Mouse (Mus musculus) G1E (cell line): ENCODE data around the gene Rpl3l. TPM values are rescaled to one million over a fixed set of nuclear protein-coding genes. Genes with fewer than 3 reads are reported as not detected.
A peak's percentile ranks its signal among the peaks of the same experiment; 100 is the strongest.

Source experiments
- ATAC-seq: 2 replicates; pipeline ENCODE4 v1.8.0; 2016; ENCODE audit warnings: mild to moderate bottlenecking; ENCODE audit not compliant: insufficient number of reproducible peaks, poor library complexity, low FRiP score, severe bottlenecking; ENCODE audit errors: extremely low read depth
- DNase-seq: peaks from one replicate; pipeline ENCODE4 v3.0.0; 2012; ENCODE audit warnings: low spot score
- H3K27me3 ChIP-seq: 2 replicates; pipeline ENCODE4 v1.6.1; 2012; ENCODE audit warnings: mild to moderate bottlenecking, low read length, inconsistent platforms; ENCODE audit not compliant: insufficient read depth
- H3K36me3 ChIP-seq: replicated peaks from 2 replicates; pipeline ENCODE3; 2012; ENCODE audit warnings: mild to moderate bottlenecking, inconsistent platforms
- H3K4me1 ChIP-seq: 2 replicates; pipeline ENCODE4 v1.6.1; 2012; ENCODE audit warnings: low read depth, low read length, inconsistent platforms, mixed read lengths; ENCODE audit not compliant: insufficient read depth
- H3K4me3 ChIP-seq: 2 replicates; pipeline ENCODE4 v1.5.1; 2012; ENCODE audit warnings: low read depth, mild to moderate bottlenecking, inconsistent platforms, low read length, moderate library complexity, mixed read lengths
- H3K9me3 ChIP-seq: replicated peaks from 2 replicates; pipeline ENCODE4 v1.6.1; 2012; ENCODE audit warnings: inconsistent platforms
- CTCF ChIP-seq: IDR thresholded peaks from 2 replicates; pipeline ENCODE4 v1.5.1; 2012; ENCODE audit warnings: low read depth, low read length, inconsistent platforms, mixed read lengths
- GATA1 ChIP-seq: IDR thresholded peaks from 2 replicates; pipeline ENCODE4 v1.6.1; 2012; ENCODE audit warnings: borderline replicate concordance, low read length, inconsistent platforms, mixed read lengths
- GATA2 ChIP-seq: IDR thresholded peaks from 2 replicates; pipeline ENCODE4 v1.6.1; 2012; ENCODE audit warnings: low read depth, low read length, inconsistent platforms, borderline replicate concordance
- POLR2AphosphoS5 ChIP-seq: IDR thresholded peaks from 2 replicates; pipeline ENCODE4 v1.6.1; 2012; ENCODE audit warnings: low read depth, low read length, inconsistent platforms; ENCODE audit not compliant: insufficient replicate concordance
- TAL1 ChIP-seq: conservative IDR thresholded peaks from 2 replicates; pipeline ENCODE4 v1.6.1; 2012; ENCODE audit warnings: low read depth, low read length, inconsistent platforms, mixed read lengths
- polyA plus RNA-seq: library from polyadenylated mRNA; stranded (reverse); fragments of >175 nt; gene quantifications from 2 replicates; pipeline ENCODE4 v1.2.3, GENCODE M21; 2012
- total RNA-seq, 2 experiments: library from RNA; stranded (forward) in 1 of 2; stranded (reverse) in 1 of 2; fragments of 200-1000 nt in 1 of 2; fragments of >200 nt in 1 of 2; fragmentation: Nextera tagmentation in 1 of 2; gene quantifications; 2 replicates each; pipeline ENCODE4 v1.2.3; 2014 to 2017

Rpl3l gene
- total and polyA plus RNA-seq, 3 experiments, result not detected

- peak overlapping the region; percentile 75; the same call in 1 of the 2 replicates for H3K4me3 ChIP-seq
- ATAC-seq (no peak), DNase-seq (no peak)
- no peaks in the 10 kb centered on the region for H3K27me3 ChIP-seq
- TF ChIP-seq CTCF (no peak), GATA1 (no peak), TAL1 (no peak), GATA2 (no peak)
- H3K4me1 ChIP-seq, result peaks cover 31% of the 10 kb centered on the region
- no peaks in the 10 kb centered on the region for H3K9me3 ChIP-seq
- peaks cover 55% of the 10 kb centered on the region for H3K36me3 ChIP-seq
Observed at GRCm38 (mm10) chr17:24705821-24706220, 21.8 kb upstream of the Rpl3l start.

GRCm38 (mm10) chr17:24706982-24707800 lies 20.4 kb upstream of the Rpl3l start, which contains the start of gene Tbl3:
Tbl3 (minus strand) TSS chr17:24707660.
- DNase-seq (peak; percentile 92), ATAC-seq (peak; percentile 68)
- peak within 1 kb of the TSS; percentile 75 for H3K4me3 ChIP-seq
- peaks cover 31% of the 10 kb centered on the region for H3K4me1 ChIP-seq
- peaks cover 42% of the 10 kb centered on the region for H3K36me3 ChIP-seq
- H3K9me3 ChIP-seq, result no peaks in the 10 kb centered on the region
- H3K27me3 ChIP-seq, result no peaks in the 10 kb centered on the region
- TF ChIP-seq GATA2, result no peak
- TF ChIP-seq TAL1, result no peak
- no peak for TF ChIP-seq POLR2AphosphoS5
- no peak for TF ChIP-seq GATA1

- H3K9me3 ChIP-seq, result no peaks in the 10 kb centered on the region
- TF ChIP-seq CTCF (no peak), POLR2AphosphoS5 (no peak), GATA1 (no peak), TAL1 (no peak), GATA2 (no peak)
- H3K36me3 ChIP-seq, result peaks cover 34% of the 10 kb centered on the region
- DNase-seq, result no peak
- peaks cover 30% of the 10 kb centered on the region for H3K4me1 ChIP-seq
- H3K4me3 ChIP-seq, result peak overlapping the region; percentile 75
- no peaks in the 10 kb centered on the region for H3K27me3 ChIP-seq
- no peak for ATAC-seq
Observed at GRCm38 (mm10) chr17:24707801-24708425, 19.7 kb upstream of the Rpl3l start.

- ATAC-seq (no peak), DNase-seq (no peak)
- TF ChIP-seq GATA1, result no peak
- no peak for TF ChIP-seq GATA2
- TF ChIP-seq CTCF, result no peak
- no peak for TF ChIP-seq POLR2AphosphoS5
- TF ChIP-seq TAL1, result no peak
- no peaks in the 10 kb centered on the region for H3K27me3 ChIP-seq
- peaks cover 28% of the 10 kb centered on the region for H3K4me1 ChIP-seq
- H3K4me3 ChIP-seq, result no peak overlapping the region
- H3K9me3 ChIP-seq, result no peaks in the 10 kb centered on the region
- peaks cover 30% of the 10 kb centered on the region for H3K36me3 ChIP-seq
Observed at GRCm38 (mm10) chr17:24708646-24709045, 19.0 kb upstream of the Rpl3l start.

GRCm38 (mm10) chr17:24715556-24715955 lies 12.1 kb upstream of the Rpl3l start:
- Histone ChIP-seq H3K27me3 (no peaks in the 10 kb centered on the region; the same call in 1 of the 2 replicates), H3K4me1 (peaks cover 14% of the 10 kb centered on the region), H3K36me3 (peaks cover 41% of the 10 kb centered on the region), H3K4me3 (no peak overlapping the region), H3K9me3 (no peaks in the 10 kb centered on the region)
- no peak for TF ChIP-seq GATA2
- TF ChIP-seq GATA1, result no peak
- TF ChIP-seq POLR2AphosphoS5, result no peak
- TF ChIP-seq TAL1, result no peak
- TF ChIP-seq CTCF, result no peak
- DNase-seq (no peak), ATAC-seq (no peak)

GRCm38 (mm10) chr17:24716166-24716682 lies 11.4 kb upstream of the Rpl3l start:
- ATAC-seq (no peak), DNase-seq (no peak)
- Histone ChIP-seq H3K36me3 (peaks cover 47% of the 10 kb centered on the region), H3K4me1 (peaks cover 15% of the 10 kb centered on the region), H3K4me3 (no peak overlapping the region), H3K9me3 (no peaks in the 10 kb centered on the region), H3K27me3 (no peaks in the 10 kb centered on the region; the same call in 1 of the 2 replicates)
- TF ChIP-seq POLR2AphosphoS5, result no peak
- no peak for TF ChIP-seq GATA1
- TF ChIP-seq TAL1, result no peak
- TF ChIP-seq GATA2, result no peak
- TF ChIP-seq CTCF, result no peak
